Mouse (Mus musculus) right cerebral cortex, postnatal 4 days (tissue): ENCODE measurements around the gene Nemp1.

Source experiments
- DNase-seq: peaks from one replicate; pipeline ENCODE4 v3.0.0-alpha.2; 2022

Nemp1 gene

GRCm38 (mm10) chr10:127728437-127728836 is 61.7 kb downstream of the Nemp1 start:
- DNase-seq = no peak

GRCm38 (mm10) chr10:127730285-127730932 is 63.7 kb downstream of the Nemp1 start:
- DNase-seq = no peak

- no peak for DNase-seq
These were observed 64.2 kb downstream of the Nemp1 start for GRCm38 (mm10) chr10:127730933-127731310.

- DNase-seq = no peak
These were observed 64.7 kb downstream of the Nemp1 start for GRCm38 (mm10) chr10:127731397-127731796.

- DNase-seq = no peak
These were observed 67.7 kb downstream of the Nemp1 start for GRCm38 (mm10) chr10:127734434-127734833.

GRCm38 (mm10) chr10:127736266-127736665 is 69.6 kb downstream of the Nemp1 start:
- no peak for DNase-seq

- DNase-seq = no peak
These were observed 70.2 kb downstream of the Nemp1 start for GRCm38 (mm10) chr10:127736916-127737315.

GRCm38 (mm10) chr10:127737552-127737951 is 70.9 kb downstream of the Nemp1 start:
- DNase-seq = no peak

GRCm38 (mm10) chr10:127738151-127738882 is 71.6 kb downstream of the Nemp1 start:
- DNase-seq = no peak

GRCm38 (mm10) chr10:127739083-127739660 is 72.5 kb downstream of the Nemp1 start, which contains the start of gene Zbtb39:
Gene Zbtb39 (plus strand): TSS chr10:127739538.
- peak; percentile 83 for DNase-seq

- peak; percentile 38 for DNase-seq
These were observed 73.0 kb downstream of the Nemp1 start for GRCm38 (mm10) chr10:127739661-127740161.

GRCm38 (mm10) chr10:127744661-127745060 is 78.0 kb downstream of the Nemp1 start:
- peak; percentile 64 for DNase-seq

- no peak for DNase-seq
These were observed 79.2 kb downstream of the Nemp1 start for GRCm38 (mm10) chr10:127745886-127746285.

GRCm38 (mm10) chr10:127747254-127747653 is 80.6 kb downstream of the Nemp1 start:
- no peak for DNase-seq

GRCm38 (mm10) chr10:127748847-127749612 is 82.3 kb downstream of the Nemp1 start:
- DNase-seq = no peak

GRCm38 (mm10) chr10:127750136-127750777 is 83.6 kb downstream of the Nemp1 start:
- DNase-seq = no peak
